Mouse (Mus musculus) kidney, embryonic 16.5 days (tissue): ENCODE measurements around the gene Ctf2. TPM values are rescaled to one million over a fixed set of nuclear protein-coding genes. Genes with fewer than 3 reads are reported as not detected.

Experiments used
- ATAC-seq: fragments of 200-750 bp; cut with Nextera tagmentation; 2 replicates; pipeline ENCODE4 v1.8.0; 2017; ENCODE audit warnings: moderate TSS enrichment; ENCODE audit not compliant: low FRiP score, low TSS enrichment
- H3K27ac ChIP-seq: fragments of 300-500 bp; sonication (generic); 2 replicates; pipeline ENCODE4 v1.5.1; 2014; ENCODE audit warnings: low read length
- H3K27me3 ChIP-seq: fragments of 300-500 bp; sonication (generic); 2 replicates; pipeline ENCODE4 v1.6.1; 2014; ENCODE audit warnings: low read length, control low read depth, mixed read lengths; ENCODE audit not compliant: insufficient read depth
- H3K36me3 ChIP-seq: fragments of 300-500 bp; sonication (generic); 2 replicates; pipeline ENCODE4 v1.6.1; 2014; ENCODE audit warnings: low read length, control low read depth, mixed read lengths; ENCODE audit not compliant: insufficient read depth
- H3K4me1 ChIP-seq: fragments of 300-500 bp; sonication (generic); 2 replicates; pipeline ENCODE4 v1.6.1; 2014; ENCODE audit warnings: low read length, control low read depth, mixed read lengths; ENCODE audit not compliant: insufficient read depth
- H3K4me2 ChIP-seq: fragments of 300-500 bp; sonication (generic); replicated peaks from 2 replicates; pipeline ENCODE4 v1.6.1; 2014; ENCODE audit warnings: low read depth, low read length
- H3K4me3 ChIP-seq: fragments of 300-500 bp; sonication (generic); 2 replicates; pipeline ENCODE4 v1.5.1; 2014; ENCODE audit warnings: mild to moderate bottlenecking, low read length
- H3K9ac ChIP-seq: fragments of 300-500 bp; sonication (generic); replicated peaks from 2 replicates; pipeline ENCODE4 v1.6.1; 2014; ENCODE audit warnings: low read length
- H3K9me3 ChIP-seq: fragments of 300-500 bp; sonication (generic); 2 replicates; pipeline ENCODE4 v1.6.1; 2016; ENCODE audit warnings: low read length, control low read depth
- WGBS: fragments of 180-500 bp; shearing (Covaris S2); extraction: QIAGEN DNeasy Blood & Tissue Kit; methylation state at CpG from one replicate; pipeline ENCODE4 v1.1.7; 2014; 5-methylcytosine and 5-hydroxymethylcytosine counted together
- polyA plus RNA-seq: library from polyadenylated mRNA; unstranded; fragments of >200 nt; fragmentation: Nextera tagmentation; extraction: Ambion mirVana; gene quantifications from 2 replicates; pipeline ENCODE4 v1.2.1, GENCODE M21; 2015

Ctf2 gene
- polyA plus RNA-seq, 1 experiment from 2014 or later, result 0.15 TPM

- no peak overlapping the region for H3K27ac ChIP-seq
These were observed 29.1 kb upstream of the Ctf2 start for GRCm38 (mm10) chr7:127761026-127761425.

GRCm38 (mm10) chr7:127760478-127760877 is 28.5 kb upstream of the Ctf2 start:
- H3K27me3 ChIP-seq, result no peaks in the 10 kb centered on the region
- no peaks in the 10 kb centered on the region for H3K9me3 ChIP-seq
- 0 out of 2 replicates have a peak, but pooled peaks cover 4% of the 10 kb centered on the region for H3K4me1 ChIP-seq
- peaks cover 54% of the 10 kb centered on the region for H3K36me3 ChIP-seq
- no peak for ATAC-seq
- no peak overlapping the region for H3K27ac ChIP-seq
- 0 out of 2 replicates have a peak overlapping the region, but pooled peaks have one; percentile 7 for H3K9ac ChIP-seq
- H3K4me3 ChIP-seq, result no peak overlapping the region
- no peak overlapping the region for H3K4me2 ChIP-seq
- WGBS, result 72% methylated on average over 3 of the region's 3 CpGs

More at GRCm38 (mm10) chr7:127761026-127761425, 29.1 kb upstream of the Ctf2 start:
- 29% methylated on average over 7 of the region's 7 CpGs for WGBS
- Histone ChIP-seq H3K4me3 (no peak overlapping the region), H3K27me3 (no peaks in the 10 kb centered on the region), H3K9ac (no peak overlapping the region), H3K4me2 (no peak overlapping the region), H3K36me3 (peaks cover 56% of the 10 kb centered on the region), H3K4me1 (0 out of 2 replicates have a peak, but pooled peaks cover 4% of the 10 kb centered on the region), H3K9me3 (no peaks in the 10 kb centered on the region)
- peak; percentile 64 for ATAC-seq

GRCm38 (mm10) chr7:127759716-127760115 is 27.8 kb upstream of the Ctf2 start:
- 61% methylated on average over 6 of the region's 6 CpGs for WGBS
- 0 out of 2 replicates have a peak overlapping the region, but pooled peaks have one; percentile 9 for H3K27ac ChIP-seq

GRCm38 (mm10) chr7:127753741-127754140 is 21.8 kb upstream of the Ctf2 start:
- Histone ChIP-seq H3K27me3 (no peaks in the 10 kb centered on the region), H3K27ac (no peak overlapping the region), H3K4me2 (no peak overlapping the region), H3K9me3 (no peaks in the 10 kb centered on the region), H3K4me1 (peaks cover 10% of the 10 kb centered on the region; the same call in 1 of the 2 replicates), H3K4me3 (no peak overlapping the region), H3K9ac (no peak overlapping the region), H3K36me3 (peaks cover 83% of the 10 kb centered on the region)
- 87% methylated on average over 7 of the region's 7 CpGs for WGBS
- no peak for ATAC-seq

More at GRCm38 (mm10) chr7:127759716-127760115, 27.8 kb upstream of the Ctf2 start:
- H3K4me1 ChIP-seq, result 0 out of 2 replicates have a peak, but pooled peaks cover 4% of the 10 kb centered on the region
- no peak overlapping the region for H3K9ac ChIP-seq
- no peak overlapping the region for H3K4me2 ChIP-seq
- no peaks in the 10 kb centered on the region for H3K27me3 ChIP-seq
- no peaks in the 10 kb centered on the region for H3K9me3 ChIP-seq
- H3K4me3 ChIP-seq, result no peak overlapping the region
- ATAC-seq, result no peak
- H3K36me3 ChIP-seq, result peaks cover 53% of the 10 kb centered on the region

- WGBS, result 59% methylated on average over 5 of the region's 5 CpGs
- H3K27ac ChIP-seq, result no peak overlapping the region
- no peak overlapping the region for H3K4me3 ChIP-seq
- H3K9me3 ChIP-seq, result no peaks in the 10 kb centered on the region
- H3K4me2 ChIP-seq, result no peak overlapping the region
- no peak overlapping the region for H3K9ac ChIP-seq
- peaks cover 84% of the 10 kb centered on the region for H3K36me3 ChIP-seq
- no peaks in the 10 kb centered on the region for H3K27me3 ChIP-seq
- H3K4me1 ChIP-seq, result peaks cover 10% of the 10 kb centered on the region; the same call in 1 of the 2 replicates
- ATAC-seq, result no peak
These were observed 21.2 kb upstream of the Ctf2 start for GRCm38 (mm10) chr7:127753158-127753557.

GRCm38 (mm10) chr7:127752069-127752468 is 20.1 kb upstream of the Ctf2 start:
- Histone ChIP-seq H3K4me2 (no peak overlapping the region), H3K9me3 (no peaks in the 10 kb centered on the region), H3K9ac (no peak overlapping the region), H3K4me1 (peaks cover 18% of the 10 kb centered on the region), H3K27ac (no peak overlapping the region), H3K36me3 (peaks cover 77% of the 10 kb centered on the region), H3K27me3 (no peaks in the 10 kb centered on the region), H3K4me3 (no peak overlapping the region)
- ATAC-seq, result no peak
- 90% methylated on average over 27 of the region's 27 CpGs for WGBS

- ATAC-seq, result no peak
- peaks cover 17% of the 10 kb centered on the region for H3K4me1 ChIP-seq
- WGBS, result 93% methylated on average over 5 of the region's 5 CpGs
- no peak overlapping the region for H3K4me2 ChIP-seq
- no peaks in the 10 kb centered on the region for H3K27me3 ChIP-seq
- H3K36me3 ChIP-seq, result peaks cover 73% of the 10 kb centered on the region
- no peak overlapping the region for H3K27ac ChIP-seq
- H3K9me3 ChIP-seq, result no peaks in the 10 kb centered on the region
- H3K4me3 ChIP-seq, result no peak overlapping the region
- H3K9ac ChIP-seq, result no peak overlapping the region
These were observed 19.7 kb upstream of the Ctf2 start for GRCm38 (mm10) chr7:127751619-127752018.

- no peak overlapping the region for H3K9ac ChIP-seq
- WGBS, result 89% methylated on average over 19 of the region's 19 CpGs
These were observed 18.5 kb upstream of the Ctf2 start for GRCm38 (mm10) chr7:127750131-127751127.

GRCm38 (mm10) chr7:127748235-127748560 is 16.2 kb upstream of the Ctf2 start:
- Histone ChIP-seq H3K9me3 (no peaks in the 10 kb centered on the region), H3K4me3 (0 out of 2 replicates have a peak overlapping the region, but pooled peaks have one; percentile 84), H3K4me2 (0 out of 2 replicates have a peak overlapping the region, but pooled peaks have one; percentile 76), H3K27ac (no peak overlapping the region), H3K27me3 (no peaks in the 10 kb centered on the region), H3K36me3 (peaks cover 52% of the 10 kb centered on the region), H3K9ac (no peak overlapping the region), H3K4me1 (peaks cover 19% of the 10 kb centered on the region)
- no peak for ATAC-seq
- 87% methylated on average over 27 of the region's 28 CpGs for WGBS

More at GRCm38 (mm10) chr7:127750131-127751127, 18.5 kb upstream of the Ctf2 start:
- H3K4me3 ChIP-seq, result no peak overlapping the region
- peaks cover 66% of the 10 kb centered on the region for H3K36me3 ChIP-seq
- H3K27me3 ChIP-seq, result no peaks in the 10 kb centered on the region
- peaks cover 14% of the 10 kb centered on the region for H3K4me1 ChIP-seq
- no peak for ATAC-seq
- no peak overlapping the region for H3K4me2 ChIP-seq
- H3K9me3 ChIP-seq, result no peaks in the 10 kb centered on the region
- H3K27ac ChIP-seq, result no peak overlapping the region
